Mouse (Mus musculus) kidney, adult 8-10 months (tissue): ENCODE measurements around the gene Creb3l4.
"Not testable (repeated sequence)": the region's sequence is repeated elsewhere in the genome, so short reads cannot be mapped to it uniquely, and the experiment has no call there.

ENCODE experiments used
- DNase-seq, 2 experiments: peaks; one replicate each; pipeline ENCODE4 v3.0.0; 2022

Creb3l4 gene

GRCm38 (mm10) chr3:90264687-90265033, 21.3 kb upstream of the Creb3l4 start:
- DNase-seq: no peak

- no peak for DNase-seq
Observed at GRCm38 (mm10) chr3:90263121-90263771, 19.9 kb upstream of the Creb3l4 start.

DNA sequence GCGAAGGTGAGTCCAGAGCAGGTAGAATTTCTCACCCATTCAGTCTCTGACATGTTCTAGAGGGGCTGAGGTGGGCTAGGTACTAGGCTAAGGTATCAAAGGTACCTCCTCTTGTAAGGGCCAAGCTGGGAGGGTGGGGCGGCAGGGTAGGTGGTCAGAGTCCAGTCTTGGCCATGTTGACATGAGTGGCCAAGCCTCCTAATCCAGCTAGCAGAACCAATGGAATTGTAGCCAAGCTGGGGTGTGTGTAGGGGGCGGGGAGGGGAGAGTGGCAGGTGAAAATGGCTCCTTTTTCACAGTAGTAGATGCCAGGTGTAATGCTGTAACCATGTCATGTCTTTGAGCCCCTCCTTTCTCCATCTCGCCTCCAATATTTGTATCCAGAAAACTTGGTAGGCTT, 15.2 kb upstream of the Creb3l4 start:
- DNase-seq: peak; percentile 64

- DNase-seq: peak; percentile 46 to 73
Observed at GRCm38 (mm10) chr3:90256731-90257530, 13.6 kb upstream of the Creb3l4 start.

- no peak for DNase-seq
Observed at GRCm38 (mm10) chr3:90255784-90256353, 12.6 kb upstream of the Creb3l4 start.

DNA sequence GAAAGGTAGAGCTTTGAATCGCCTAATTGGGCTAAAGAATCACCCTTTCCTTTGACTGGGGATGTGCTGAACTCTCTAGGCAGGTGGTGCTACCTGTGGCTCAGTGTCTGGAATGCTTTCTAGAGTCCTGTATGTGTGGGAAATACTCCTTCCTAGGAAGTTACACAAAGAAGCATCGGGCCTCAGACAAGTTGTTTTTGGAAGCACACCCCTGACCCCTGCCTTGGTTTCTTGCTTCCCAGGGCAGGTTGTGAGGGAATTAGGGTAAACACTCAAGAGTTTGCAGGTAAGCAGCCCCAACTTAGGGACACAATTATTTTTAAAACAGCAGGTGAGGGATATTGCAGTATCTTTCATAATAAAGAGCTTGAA, 11.9 kb upstream of the Creb3l4 start:
- DNase-seq: no peak

DNA sequence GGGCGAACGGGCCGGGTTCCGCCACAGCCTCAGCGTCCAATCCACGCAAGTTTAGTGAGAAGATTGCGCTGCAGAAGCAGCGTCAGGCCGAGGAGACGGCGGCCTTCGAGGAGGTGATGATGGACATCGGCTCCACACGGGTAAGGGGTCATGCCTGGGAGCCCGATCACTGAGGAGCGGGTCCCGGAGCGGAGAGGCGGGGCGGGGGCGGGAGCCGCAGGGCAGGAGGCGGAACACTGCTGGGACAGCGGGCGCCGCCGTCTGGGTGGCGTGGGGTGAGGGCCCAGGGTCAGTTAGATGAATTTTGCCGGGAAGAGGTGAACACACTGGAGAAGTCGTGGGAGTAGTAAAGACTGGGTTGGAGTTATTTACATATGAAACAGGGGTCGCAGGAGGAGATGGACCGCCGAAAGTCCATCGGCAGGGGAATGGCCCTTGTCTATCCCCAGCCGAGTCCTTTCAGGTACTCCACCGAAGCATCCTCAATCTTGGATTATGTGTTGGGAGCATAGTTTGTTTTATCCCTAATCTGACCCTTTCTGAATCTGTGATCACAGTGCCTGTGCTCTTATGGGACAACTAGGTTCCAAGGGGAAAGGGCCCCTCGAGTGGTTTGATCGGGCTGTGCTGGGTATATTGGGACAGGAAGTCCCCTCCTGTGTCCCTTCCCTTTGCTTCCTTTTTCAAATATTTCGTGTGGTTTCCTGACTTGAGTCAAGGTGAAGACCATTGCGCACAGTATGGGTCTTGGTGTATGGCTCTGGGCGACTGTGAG, 11.3 kb upstream of the Creb3l4 start:
- no peak for DNase-seq

GRCm38 (mm10) chr3:90253653-90254418, 10.5 kb upstream of the Creb3l4 start, which contains the start of gene Crtc2:
Crtc2 (plus strand) TSS chr3:90254163.
- peak; percentile 96 to 98 for DNase-seq

GRCm38 (mm10) chr3:90253174-90253573, 9.9 kb upstream of the Creb3l4 start:
- not testable (repeated sequence) for DNase-seq

GRCm38 (mm10) chr3:90252659-90253058, 9.3 kb upstream of the Creb3l4 start:
- not testable (repeated sequence) for DNase-seq

- DNase-seq: not testable (repeated sequence)
Observed at GRCm38 (mm10) chr3:90251731-90252226, 8.5 kb upstream of the Creb3l4 start.

DNA sequence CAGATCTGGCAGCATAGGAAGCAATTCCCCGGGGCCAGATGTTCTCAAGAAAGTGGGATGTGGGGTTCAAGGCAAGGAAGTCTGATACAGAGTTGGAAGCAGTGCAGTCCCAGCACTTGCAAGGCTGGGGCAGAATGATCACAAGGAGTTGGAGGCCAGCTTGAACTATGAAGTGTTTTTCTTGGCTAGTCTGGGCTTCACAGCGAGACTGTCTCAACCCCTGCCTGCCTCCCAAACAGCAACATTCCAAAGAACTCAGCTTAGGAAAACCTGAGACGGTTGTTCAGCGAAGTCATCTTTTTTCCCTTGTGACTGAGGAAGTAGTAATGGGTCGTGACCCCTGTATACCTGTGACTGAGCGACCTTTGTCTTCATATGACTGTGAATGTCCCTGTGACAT, 7.5 kb upstream of the Creb3l4 start:
- no peak for DNase-seq

DNA sequence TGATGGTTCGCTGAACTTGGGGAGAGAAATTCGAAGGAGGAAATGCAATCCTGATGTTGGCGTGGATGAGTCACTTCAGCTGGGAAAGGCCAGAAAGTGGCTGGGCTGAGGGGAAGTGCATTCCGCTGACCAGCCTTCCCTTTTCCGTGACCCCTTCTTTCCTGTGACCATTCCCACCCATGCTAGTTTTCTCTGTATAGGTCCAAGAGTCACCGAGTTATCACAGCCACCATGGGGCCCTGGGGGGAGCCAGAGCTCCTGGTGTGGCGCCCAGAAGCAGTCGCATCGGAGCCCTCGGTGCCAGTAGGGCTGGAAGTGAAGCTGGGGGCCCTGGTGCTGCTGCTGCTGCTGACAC, 5.4 kb upstream of the Creb3l4 start:
- DNase-seq: no peak

DNA sequence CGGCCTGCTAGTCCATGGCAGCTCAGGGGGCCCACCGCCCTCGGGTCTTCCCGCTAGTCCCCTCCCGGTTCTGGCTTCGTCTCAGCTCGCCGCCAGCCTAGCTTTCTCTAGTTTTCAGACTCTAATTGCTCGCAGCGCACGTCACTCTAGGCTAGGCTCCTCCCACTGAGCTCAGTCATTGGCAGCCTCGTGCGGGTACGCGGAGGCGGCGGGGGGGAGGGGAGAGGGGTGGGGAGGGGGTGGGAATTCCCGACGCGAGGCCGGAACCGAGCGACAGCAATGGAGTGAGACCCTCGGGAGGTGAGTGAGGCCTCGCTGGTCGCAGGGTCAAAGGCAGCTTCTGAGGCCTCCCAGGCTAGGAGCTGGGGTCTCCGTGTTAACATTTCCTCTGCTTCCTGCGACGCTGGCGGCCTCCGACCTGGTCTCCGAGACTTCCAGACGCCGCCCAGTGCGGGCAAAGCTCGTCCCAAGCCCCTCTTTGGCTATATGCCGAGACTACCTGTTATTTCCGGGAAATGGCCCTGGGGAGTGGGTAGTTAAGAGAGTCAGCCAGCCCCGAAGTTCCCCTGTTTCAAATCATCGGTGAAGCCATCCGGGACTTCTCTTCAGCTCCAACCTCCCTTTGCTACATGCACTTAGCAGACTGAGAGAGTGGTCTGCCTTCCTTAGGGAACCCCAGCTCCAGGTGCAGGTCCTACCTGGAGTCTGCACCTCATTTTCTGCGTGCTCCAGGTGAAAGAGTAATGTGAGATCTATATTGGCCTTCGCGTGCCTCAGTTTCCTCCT, 4.8 kb upstream of the Creb3l4 start, which contains the start of gene Slc39a1:
Gene Slc39a1, plus strand, starts transcription at position 213 of the 786 bp plus-strand sequence.
- DNase-seq: peak; percentile 95

GRCm38 (mm10) chr3:90247630-90247959, 4.3 kb upstream of the Creb3l4 start:
- DNase-seq: no peak

GRCm38 (mm10) chr3:90245406-90245805, 2.1 kb upstream of the Creb3l4 start:
- no peak for DNase-seq

DNA sequence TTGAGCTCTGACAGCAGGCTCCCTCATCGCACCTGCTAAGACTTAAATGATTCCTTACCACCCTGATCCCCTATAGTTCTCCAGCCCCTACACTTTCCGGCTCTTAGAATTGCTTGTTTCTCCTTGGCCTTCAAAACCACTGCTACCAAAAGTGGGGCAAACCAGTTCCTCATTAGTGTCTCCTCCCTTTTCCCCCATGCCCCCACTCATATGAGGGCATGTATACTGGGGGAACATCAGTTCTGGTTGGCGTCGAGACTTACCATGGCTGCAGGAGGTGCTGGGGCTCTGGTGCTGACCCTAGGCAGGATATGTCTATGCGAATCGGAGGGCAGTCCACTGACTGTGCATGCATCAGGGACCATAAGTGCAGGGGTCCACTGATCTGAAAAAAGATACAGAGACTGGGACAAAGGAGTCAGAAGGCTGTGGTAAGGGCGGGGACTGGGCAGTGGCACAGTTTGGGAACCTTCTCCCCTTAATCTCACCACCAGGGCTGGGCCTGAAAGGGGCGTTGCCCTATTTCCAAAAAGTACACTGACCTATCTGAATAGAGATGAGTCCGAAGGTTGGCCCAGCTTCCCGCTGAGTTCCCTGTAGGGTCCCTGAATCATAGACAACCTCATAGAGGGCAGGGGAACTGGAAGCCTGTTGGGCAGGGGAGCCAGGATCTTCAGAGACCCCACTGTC, 1.5 kb downstream of the Creb3l4 start:
- no peak for DNase-seq

- DNase-seq: peak; percentile 59 to 67
Observed at GRCm38 (mm10) chr3:90241251-90241650, 2.1 kb downstream of the Creb3l4 start.

DNA sequence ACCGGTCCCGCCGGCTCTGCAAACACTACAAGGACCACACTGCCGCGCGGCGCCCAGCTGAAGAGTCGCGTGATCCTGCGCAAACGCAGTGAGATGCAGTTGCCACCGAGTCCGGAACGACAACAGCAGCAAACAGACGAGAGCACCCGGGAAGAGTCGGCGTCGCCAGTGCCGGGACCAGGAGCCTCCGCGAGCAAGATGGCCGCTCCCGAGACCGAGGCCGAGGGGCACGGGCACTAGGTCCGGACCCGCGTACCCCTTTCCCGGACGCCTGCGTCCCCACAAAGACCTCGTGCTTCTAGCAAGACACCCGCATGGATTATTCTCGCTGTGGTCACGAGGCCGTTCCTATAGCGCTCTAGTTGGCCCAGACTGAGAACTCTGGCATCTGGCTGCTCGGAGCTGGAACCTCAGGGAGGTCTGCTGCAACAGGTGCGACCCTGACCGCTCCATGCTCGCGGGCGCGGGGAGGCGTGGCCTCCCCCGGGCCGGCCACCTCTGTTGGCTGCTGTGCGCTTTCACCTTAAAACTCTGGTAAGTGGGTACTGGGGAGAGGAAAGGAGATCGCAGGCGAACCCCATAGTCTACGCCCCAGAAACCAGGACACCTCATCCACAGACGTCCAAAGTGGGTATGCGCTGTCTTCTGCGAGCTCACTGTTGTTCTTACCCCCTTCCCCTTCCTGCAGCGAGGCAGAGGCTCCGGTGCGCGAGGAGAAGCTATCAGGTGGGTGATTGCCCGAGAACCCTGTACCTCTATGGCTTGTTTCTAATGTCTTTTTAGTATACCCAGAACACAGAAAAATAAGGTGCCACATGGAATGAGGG, 11.6 kb downstream of the Creb3l4 start, which contains the start of gene Jtb:
Gene Jtb, plus strand, starts transcription at position 91 of the 827 bp plus-strand sequence.
- DNase-seq: peak; percentile 95

DNA sequence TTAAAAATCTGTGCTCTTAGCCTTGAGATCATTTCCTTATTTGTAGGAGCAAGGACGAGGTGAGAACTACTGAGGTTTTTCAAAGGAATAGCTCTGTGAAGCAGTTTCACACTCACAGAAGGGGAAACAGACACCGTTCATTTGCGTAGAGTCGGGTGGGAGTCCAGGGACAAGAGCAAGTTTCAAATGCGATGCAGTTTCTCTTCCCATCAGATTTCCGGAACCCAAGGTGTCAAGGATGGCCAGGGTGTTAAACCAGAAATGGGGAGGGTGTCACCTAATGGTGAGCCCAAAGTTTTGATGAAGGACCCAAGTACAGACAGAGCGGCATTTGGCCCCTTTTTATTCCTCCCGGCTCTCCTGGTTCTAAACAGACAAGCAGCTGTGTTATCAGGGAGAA, 12.2 kb downstream of the Creb3l4 start:
- DNase-seq: no peak
